Mouse (Mus musculus): ENCODE measurements around the gene Yipf2. TPM values are rescaled to one million over a fixed set of nuclear protein-coding genes. Genes with fewer than 3 reads are reported as not detected.

Gene Yipf2
- total and polyA plus RNA-seq, 2 experiments from 2014 or later: 18.4 to 25.5 TPM

DNA sequence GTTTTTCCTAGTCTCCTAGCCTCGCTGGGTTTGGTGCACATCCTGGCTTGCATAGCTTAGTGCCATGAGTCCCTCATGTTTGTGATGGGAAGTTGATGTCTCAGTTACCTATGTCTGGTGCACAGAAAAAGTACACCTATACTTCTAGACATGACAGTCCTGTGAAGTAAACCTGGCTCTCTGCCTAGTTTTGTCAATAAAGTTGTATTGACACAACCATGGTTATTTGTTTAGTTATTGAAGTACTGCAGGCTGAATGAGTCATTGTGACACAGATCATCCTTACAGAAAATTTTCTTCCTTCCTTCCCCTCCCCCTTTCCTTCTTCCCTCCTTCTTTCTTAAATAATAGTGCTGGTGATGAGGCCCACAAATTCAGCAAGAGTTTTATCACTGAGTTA is 28.2 kb downstream of the Yipf2 start:
- WGBS: 70% methylated on average over 1 of the region's 1 CpGs
- no peaks in the 10 kb centered on the region for H3K9me3 ChIP-seq (ENCODE audit: low read length)
- ATAC-seq (no peak), DNase-seq (ENCODE audit: low spot score) (no peak)
- no peak overlapping the region for H3K27ac ChIP-seq
- no peak overlapping the region for H3K9ac ChIP-seq (replicated peaks; ENCODE audit: low read length)
- no peaks in the 10 kb centered on the region for H3K4me1 ChIP-seq (ENCODE audit: insufficient read depth, low read length)
- H3K4me2 ChIP-seq (ENCODE audit: low read depth, low read length): no peak overlapping the region
- no peak overlapping the region for H3K4me3 ChIP-seq (ENCODE audit: low read length)
- no peak for TF ChIP-seq CTCF (IDR thresholded peaks at IDR 0.05; ENCODE audit: low read depth)
- H3K36me3 ChIP-seq (ENCODE audit: insufficient read depth, low read length): no peaks in the 10 kb centered on the region; the same call in 1 of the 2 replicates
- H3K27me3 ChIP-seq (ENCODE audit: insufficient read depth, low read length): no peaks in the 10 kb centered on the region

DNA sequence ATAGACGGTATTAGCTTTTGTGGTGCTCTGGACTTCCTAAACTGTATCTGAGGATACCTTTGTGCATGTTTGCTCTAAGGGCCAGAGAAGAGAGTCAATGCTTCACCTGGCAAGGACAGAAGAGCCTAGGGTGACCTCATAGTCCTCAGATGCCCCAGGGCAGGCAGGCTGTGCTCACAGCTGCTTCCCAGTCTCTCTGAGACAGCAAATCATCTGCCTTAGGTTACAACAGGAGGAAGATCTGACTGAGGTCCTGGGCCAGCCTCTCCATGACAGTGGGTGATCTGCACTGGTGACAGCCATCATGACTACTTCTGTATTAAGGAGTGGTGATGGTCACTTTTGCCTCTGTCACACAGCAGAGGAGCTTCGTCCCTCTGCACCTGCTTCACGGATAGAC is 33.5 kb downstream of the Yipf2 start:
- Histone ChIP-seq H3K27me3 (ENCODE audit: insufficient read depth, low read length) (no peaks in the 10 kb centered on the region), H3K36me3 (ENCODE audit: insufficient read depth, low read length) (no peaks in the 10 kb centered on the region; the same call in 1 of the 2 replicates), H3K9me3 (ENCODE audit: low read length) (no peaks in the 10 kb centered on the region), H3K4me1 (ENCODE audit: insufficient read depth, low read length) (0 out of 2 replicates have a peak, but pooled peaks cover 4% of the 10 kb centered on the region), H3K9ac (replicated peaks; ENCODE audit: low read length) (no peak overlapping the region), H3K4me3 (ENCODE audit: low read length) (no peak overlapping the region), H3K4me2 (ENCODE audit: low read depth, low read length) (no peak overlapping the region), H3K27ac (no peak overlapping the region)
- DNase-seq (ENCODE audit: low spot score) (no peak), ATAC-seq (no peak)
- no peak for TF ChIP-seq CTCF (IDR thresholded peaks at IDR 0.05; ENCODE audit: low read depth)
- WGBS: 96% methylated on average over 3 of the region's 3 CpGs

DNA sequence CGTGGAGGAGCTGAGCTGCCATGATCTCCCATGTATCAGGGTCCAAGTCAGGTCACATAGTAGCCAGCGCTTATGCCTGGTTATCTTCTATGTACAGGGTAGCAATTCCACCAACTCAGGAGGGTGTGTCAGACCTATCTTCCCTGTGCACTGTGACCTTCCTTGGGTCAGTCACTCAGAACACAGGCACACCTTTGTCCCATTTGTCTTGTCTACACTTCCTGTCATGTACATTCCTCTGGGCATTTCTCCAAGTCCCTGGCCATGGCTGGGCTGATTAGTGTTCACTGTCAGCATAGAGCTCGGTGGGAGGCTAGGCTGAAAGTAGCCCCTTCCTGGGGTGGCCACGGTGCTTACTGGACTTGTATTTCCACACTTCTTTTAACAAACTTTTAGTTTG is 34.3 kb downstream of the Yipf2 start:
- Histone ChIP-seq H3K27me3 (ENCODE audit: insufficient read depth, low read length) (no peaks in the 10 kb centered on the region), H3K4me3 (ENCODE audit: low read length) (no peak overlapping the region), H3K9ac (replicated peaks; ENCODE audit: low read length) (no peak overlapping the region), H3K4me1 (ENCODE audit: insufficient read depth, low read length) (0 out of 2 replicates have a peak, but pooled peaks cover 4% of the 10 kb centered on the region), H3K4me2 (ENCODE audit: low read depth, low read length) (no peak overlapping the region), H3K36me3 (ENCODE audit: insufficient read depth, low read length) (no peaks in the 10 kb centered on the region; the same call in 1 of the 2 replicates), H3K9me3 (ENCODE audit: low read length) (no peaks in the 10 kb centered on the region), H3K27ac (no peak overlapping the region)
- no peak for ATAC-seq
- no peak for TF ChIP-seq CTCF (IDR thresholded peaks at IDR 0.05; ENCODE audit: low read depth)
- 64% methylated on average over 4 of the region's 4 CpGs for WGBS
- no peak for DNase-seq (ENCODE audit: low spot score)

DNA sequence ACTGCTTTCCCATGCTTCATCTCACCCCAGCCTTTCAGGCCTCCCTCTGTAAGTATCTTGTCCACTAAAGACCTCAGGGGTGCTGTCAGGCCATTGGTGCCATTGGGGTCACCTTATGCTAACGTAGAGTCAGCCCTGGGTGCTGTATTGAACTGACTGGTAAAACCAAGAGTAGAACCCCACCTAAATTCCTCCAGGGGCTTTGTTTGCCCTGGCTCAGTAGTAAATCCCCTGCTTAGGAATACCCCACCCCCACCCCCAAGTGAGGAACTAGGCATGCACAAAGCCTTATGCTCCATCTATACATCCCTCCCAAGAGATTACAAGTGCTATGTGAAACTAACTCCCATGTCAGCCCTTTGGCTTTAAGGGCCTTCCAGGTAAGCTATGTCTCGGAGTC is 35.1 kb downstream of the Yipf2 start:
- no peak for ATAC-seq
- no peak overlapping the region for H3K9ac ChIP-seq (replicated peaks; ENCODE audit: low read length)
- H3K4me1 ChIP-seq (ENCODE audit: insufficient read depth, low read length): 0 out of 2 replicates have a peak, but pooled peaks cover 4% of the 10 kb centered on the region
- 91% methylated on average over 2 of the region's 2 CpGs for WGBS
- H3K9me3 ChIP-seq (ENCODE audit: low read length): no peaks in the 10 kb centered on the region
- H3K36me3 ChIP-seq (ENCODE audit: insufficient read depth, low read length): no peaks in the 10 kb centered on the region; the same call in 1 of the 2 replicates
- no peak overlapping the region for H3K4me3 ChIP-seq (ENCODE audit: low read length)
- no peak for TF ChIP-seq CTCF (IDR thresholded peaks at IDR 0.05; ENCODE audit: low read depth)
- no peaks in the 10 kb centered on the region for H3K27me3 ChIP-seq (ENCODE audit: insufficient read depth, low read length)
- DNase-seq (ENCODE audit: low spot score): no peak
- H3K4me2 ChIP-seq (ENCODE audit: low read depth, low read length): no peak overlapping the region
- no peak overlapping the region for H3K27ac ChIP-seq

DNA sequence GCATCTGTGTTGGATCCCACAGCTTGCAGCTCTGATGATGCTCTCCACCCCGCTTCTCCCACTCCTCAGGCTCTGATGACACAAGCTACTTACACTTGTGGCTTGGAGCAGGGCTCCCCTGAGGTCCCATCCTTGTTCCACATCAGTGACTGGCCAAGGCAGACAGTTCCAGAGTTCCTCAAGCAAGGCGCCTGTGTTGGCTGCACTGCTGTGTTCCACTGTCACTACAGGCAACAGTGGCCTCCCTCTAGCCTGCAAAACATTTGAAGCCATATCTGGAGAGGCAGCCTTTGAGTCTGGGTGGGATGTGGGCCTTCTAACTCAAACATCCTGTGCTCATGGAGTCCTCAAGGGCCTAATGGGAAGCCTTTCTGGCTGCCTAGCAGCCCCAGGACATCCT is 35.6 kb downstream of the Yipf2 start:
- TF ChIP-seq CTCF (IDR thresholded peaks at IDR 0.05; ENCODE audit: low read depth): no peak
- Histone ChIP-seq H3K27me3 (ENCODE audit: insufficient read depth, low read length) (no peaks in the 10 kb centered on the region), H3K9ac (replicated peaks; ENCODE audit: low read length) (no peak overlapping the region), H3K4me3 (ENCODE audit: low read length) (no peak overlapping the region), H3K36me3 (ENCODE audit: insufficient read depth, low read length) (no peaks in the 10 kb centered on the region; the same call in 1 of the 2 replicates), H3K9me3 (ENCODE audit: low read length) (no peaks in the 10 kb centered on the region), H3K4me1 (ENCODE audit: insufficient read depth, low read length) (0 out of 2 replicates have a peak, but pooled peaks cover 4% of the 10 kb centered on the region), H3K27ac (no peak overlapping the region), H3K4me2 (ENCODE audit: low read depth, low read length) (no peak overlapping the region)
- DNase-seq (ENCODE audit: low spot score) (no peak), ATAC-seq (no peak)
- WGBS: 74% methylated on average over 2 of the region's 2 CpGs

DNA sequence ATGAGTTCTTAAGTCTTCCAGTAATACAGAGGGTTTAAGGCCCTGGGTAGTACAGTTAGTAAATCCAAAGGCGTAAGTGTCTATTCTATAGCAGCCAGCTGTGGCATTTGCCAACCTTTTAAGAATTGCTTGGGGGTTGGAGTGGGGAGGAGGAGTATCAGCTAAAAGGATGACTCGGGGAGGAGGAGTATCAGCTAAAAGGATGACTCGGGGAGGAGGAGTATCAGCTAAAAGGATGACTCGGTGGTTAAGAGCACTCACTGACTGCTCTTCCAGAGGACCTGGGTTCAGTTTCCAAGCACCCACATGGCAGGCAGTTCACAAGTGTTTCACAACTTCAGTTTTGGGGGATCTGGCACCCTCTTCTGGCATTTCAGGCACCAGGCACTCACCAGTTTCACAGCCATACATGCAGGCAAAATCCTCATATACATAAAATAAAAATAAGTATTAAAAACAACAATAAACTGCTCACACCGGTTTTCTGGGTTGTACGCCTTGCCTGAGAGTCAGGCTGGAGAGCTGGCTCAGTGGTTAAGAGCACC is 37.4 kb downstream of the Yipf2 start:
- no peak overlapping the region for H3K4me3 ChIP-seq (ENCODE audit: low read length)
- no peak overlapping the region for H3K9ac ChIP-seq (replicated peaks; ENCODE audit: low read length)
- H3K36me3 ChIP-seq (ENCODE audit: insufficient read depth, low read length): peaks cover 9% of the 10 kb centered on the region
- TF ChIP-seq CTCF (IDR thresholded peaks at IDR 0.05; ENCODE audit: low read depth): 0 out of 2 replicates have a peak, but pooled peaks have one; percentile 3
- no peaks in the 10 kb centered on the region for H3K27me3 ChIP-seq (ENCODE audit: insufficient read depth, low read length)
- WGBS: 90% methylated on average over 6 of the region's 6 CpGs
- no peak for DNase-seq (ENCODE audit: low spot score)
- no peaks in the 10 kb centered on the region for H3K9me3 ChIP-seq (ENCODE audit: low read length)
- H3K4me1 ChIP-seq (ENCODE audit: insufficient read depth, low read length): 0 out of 2 replicates have a peak, but pooled peaks cover 4% of the 10 kb centered on the region
- no peak overlapping the region for H3K27ac ChIP-seq
- no peak overlapping the region for H3K4me2 ChIP-seq (ENCODE audit: low read depth, low read length)
- no peak for ATAC-seq

DNA sequence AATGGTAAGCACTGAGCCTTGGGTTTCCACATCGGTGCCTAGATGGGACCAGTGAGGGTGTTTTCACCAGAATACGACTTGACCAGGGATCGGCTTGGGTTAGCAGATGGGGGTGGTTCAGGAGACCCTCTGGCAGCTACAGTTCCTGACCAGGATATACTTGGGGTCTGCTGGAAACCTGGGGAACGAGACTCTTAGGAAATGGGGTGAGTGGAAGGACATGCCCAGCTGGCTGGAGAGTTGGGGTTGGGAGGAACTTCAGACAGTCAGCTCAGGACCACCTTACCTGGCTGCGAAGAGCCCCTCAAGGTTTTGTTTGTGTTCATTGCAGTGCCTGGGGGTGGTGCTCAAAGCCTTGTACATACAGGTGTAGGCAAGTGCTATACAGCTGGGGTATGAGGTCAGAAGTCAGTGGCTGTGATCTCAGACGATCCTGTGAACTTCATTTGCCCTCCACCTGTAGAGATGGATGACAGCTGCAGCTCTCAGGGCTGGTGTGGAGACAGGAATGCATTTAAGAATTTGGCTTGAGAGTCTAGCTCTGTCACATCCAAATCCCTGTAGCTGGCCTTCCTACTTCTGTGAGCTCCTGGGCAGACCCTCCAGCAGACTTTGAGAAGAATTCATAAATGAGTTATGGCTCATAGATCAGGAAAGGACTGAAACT is 38.9 kb downstream of the Yipf2 start:
- Histone ChIP-seq H3K36me3 (ENCODE audit: insufficient read depth, low read length) (peaks cover 10% of the 10 kb centered on the region), H3K9ac (replicated peaks; ENCODE audit: low read length) (no peak overlapping the region), H3K9me3 (ENCODE audit: low read length) (no peaks in the 10 kb centered on the region), H3K27ac (no peak overlapping the region), H3K27me3 (ENCODE audit: insufficient read depth, low read length) (no peaks in the 10 kb centered on the region), H3K4me3 (ENCODE audit: low read length) (no peak overlapping the region), H3K4me1 (ENCODE audit: insufficient read depth, low read length) (0 out of 2 replicates have a peak, but pooled peaks cover 4% of the 10 kb centered on the region), H3K4me2 (ENCODE audit: low read depth, low read length) (no peak overlapping the region)
- ATAC-seq: no peak
- WGBS: 92% methylated on average over 6 of the region's 6 CpGs
- no peak for DNase-seq (ENCODE audit: low spot score)
- TF ChIP-seq CTCF (IDR thresholded peaks at IDR 0.05; ENCODE audit: low read depth): no peak

Measured in hindbrain, postnatal 0 days (tissue).